In the genomic region with DNA sequence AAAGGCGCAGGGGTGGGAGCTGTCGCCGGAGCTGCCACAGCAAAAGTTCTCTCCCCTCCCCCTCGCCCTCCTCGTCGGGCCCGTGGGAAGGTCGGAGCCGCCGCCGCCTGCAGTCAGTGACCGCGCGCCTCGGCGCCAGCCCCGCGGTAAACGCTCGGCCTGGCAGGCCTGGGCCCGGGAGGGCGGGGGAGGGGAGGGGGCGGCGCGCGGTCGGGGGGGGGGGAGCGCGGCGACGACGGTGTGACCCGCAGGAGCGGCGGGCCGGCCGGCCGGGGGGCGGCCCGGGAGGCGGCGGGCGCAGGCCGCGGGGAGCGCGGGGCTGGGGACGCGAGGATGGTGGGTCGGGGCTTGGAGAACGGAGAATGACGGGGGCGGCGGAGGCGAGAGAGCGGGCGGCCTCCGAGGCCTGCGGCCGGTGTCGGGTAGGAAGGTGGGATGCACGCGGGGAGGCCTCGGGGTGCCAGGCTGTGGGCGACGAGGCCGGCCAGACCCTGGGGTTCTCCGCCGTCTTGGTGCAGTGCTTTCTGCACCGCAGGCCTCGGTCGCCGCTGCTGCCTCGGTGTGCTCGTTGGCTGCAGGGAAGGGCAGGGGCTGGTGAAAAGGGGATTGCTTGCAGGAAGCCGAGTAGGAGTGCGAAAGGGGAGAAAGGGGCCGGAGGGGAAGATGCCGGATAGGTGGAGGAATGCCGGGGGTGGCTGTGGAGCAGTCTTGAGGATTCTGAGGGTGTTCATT, we compare ENCODE assay signal across 8 mouse cellular contexts. TPM values are rescaled to one million over a fixed set of nuclear protein-coding genes. Genes with fewer than 3 reads are reported as not detected.
A peak's percentile ranks its signal among the peaks of the same experiment; 100 is the strongest.
DNase-seq lines count a peak whose midpoint lies in the region; ATAC-seq and TF ChIP-seq lines count a peak whose summit lies in the region.

No protein-coding gene starts in this region.

- no peak for TF ChIP-seq POLR2A in myocyte (IDR thresholded peaks at IDR 0.05; ENCODE audit: insufficient read length, low read depth)

- intact Hi-C loops in gastrocnemius, postnatal 14 days (cut with DNase I; ENCODE audit: low total_unique reads) = no loop called here

- peaks cover 49% of the 10 kb centered on the region for H3K79me2 ChIP-seq in myocyte (ENCODE audit: control insufficient read depth, insufficient read depth)

- peak overlapping the region; percentile 97 for H3K27ac ChIP-seq in intestine, embryonic 16.5 days (ENCODE audit: low read length)
- H3K27ac ChIP-seq in stomach, embryonic 14.5 days (ENCODE audit: low read length) = peak overlapping the region; percentile 92

- peaks cover 15% of the 10 kb centered on the region for H3K4me1 ChIP-seq in intestine, embryonic 16.5 days (ENCODE audit: control insufficient read depth, insufficient read depth, low read length)
- H3K4me1 ChIP-seq in stomach, embryonic 14.5 days (ENCODE audit: control insufficient read depth, insufficient read depth, low read length) = peaks cover 10% of the 10 kb centered on the region; the same call in 1 of the 2 replicates

- H3K9ac ChIP-seq in intestine, embryonic 16.5 days (ENCODE audit: low read depth, low read length) = peak overlapping the region; percentile 97
- H3K9ac ChIP-seq in stomach, embryonic 14.5 days (replicated peaks; ENCODE audit: low read depth, low read length) = peak overlapping the region; percentile 94

- no peaks in the 10 kb centered on the region for H3K36me3 ChIP-seq in intestine, embryonic 16.5 days (ENCODE audit: control insufficient read depth, insufficient read depth, low read length)
- H3K36me3 ChIP-seq in myocyte (ENCODE audit: control insufficient read depth, insufficient read depth) = no peaks in the 10 kb centered on the region
- no peaks in the 10 kb centered on the region; the same call in 1 of the 2 replicates for H3K36me3 ChIP-seq in stomach, embryonic 14.5 days (ENCODE audit: control insufficient read depth, insufficient read depth, low read length)

- no peaks in the 10 kb centered on the region for H3K27me3 ChIP-seq in intestine, embryonic 16.5 days (replicated peaks; ENCODE audit: control insufficient read depth, insufficient read depth, low read length)
- no peaks in the 10 kb centered on the region for H3K27me3 ChIP-seq in myocyte (ENCODE audit: control insufficient read depth, insufficient read depth, insufficient read length)
- no peaks in the 10 kb centered on the region for H3K27me3 ChIP-seq in stomach, embryonic 14.5 days (ENCODE audit: control insufficient read depth, insufficient read depth, low read length)

- peak overlapping the region; percentile 71 for H3K4me2 ChIP-seq in intestine, embryonic 16.5 days (ENCODE audit: low read depth, low read length)
- peak overlapping the region; percentile 90 for H3K4me2 ChIP-seq in myocyte (ENCODE audit: low read depth)
- H3K4me2 ChIP-seq in stomach, embryonic 14.5 days (replicated peaks; ENCODE audit: low read depth, low read length) = peak overlapping the region; percentile 86

- ATAC-seq in intestine, embryonic 16.5 days = peak; percentile 79
- ATAC-seq in stomach, embryonic 14.5 days (ENCODE audit: insufficient number of reproducible peaks, insufficient read depth, low FRiP score, low read depth) = peak; percentile 78

- H3K9me3 ChIP-seq in intestine, embryonic 16.5 days (ENCODE audit: control insufficient read depth, low read length) = no peaks in the 10 kb centered on the region
- no peaks in the 10 kb centered on the region for H3K9me3 ChIP-seq in stomach, embryonic 14.5 days (ENCODE audit: control insufficient read depth, low read depth, low read length)

- H3K4me3 ChIP-seq in intestine, embryonic 16.5 days (ENCODE audit: low read length) = peak overlapping the region; percentile 95
- H3K4me3 ChIP-seq in myocyte = peak overlapping the region; percentile 47
- peak overlapping the region; percentile 90 for H3K4me3 ChIP-seq in stomach, embryonic 14.5 days (ENCODE audit: low read depth, low read length)

- peak; percentile 64 for DNase-seq in 3T3-L1 (ENCODE audit: low read depth, low spot score)
- peak; percentile 61 to 86 for DNase-seq in adrenal gland, adult (ENCODE audit: inconsistent age in 2 of 2, low spot score in 1 of 2)
- peak; percentile 60 for DNase-seq in embryo, embryonic 10.5 days (ENCODE audit: low spot score)
- DNase-seq in gastrocnemius, postnatal 14 days = peak; percentile 33
- peak; percentile 58 for DNase-seq in liver

- peak overlapping the region; percentile 95 for H3ac ChIP-seq in myocyte (ENCODE audit: control insufficient read depth, insufficient read length)

- WGBS in intestine, embryonic 16.5 days = 1% methylated on average over 35 of the region's 80 CpGs
- under 1% methylated on average over 40 of the region's 80 CpGs for WGBS in stomach, embryonic 14.5 days

TF ChIP-seq in myocyte, 11 proteins besides CTCF, POLR2A, EP300 and RAD21:
- no peak for TF ChIP-seq MAX (IDR thresholded peaks at IDR 0.05; ENCODE audit: low read depth)
- no peak for TF ChIP-seq POLR2AphosphoS2 (IDR thresholded peaks at IDR 0.05; ENCODE audit: insufficient read length, low read depth)
- TF ChIP-seq E2F4 (IDR thresholded peaks at IDR 0.05; ENCODE audit: insufficient read depth) = no peak
- no peak for TF ChIP-seq MYOG (IDR thresholded peaks at IDR 0.05; ENCODE audit: control insufficient read depth in 1 of 3, insufficient read depth in 1 of 3, insufficient read length in 2 of 3, low read depth in 2 of 3)
- no peak for TF ChIP-seq CEBPB (IDR thresholded peaks at IDR 0.05; ENCODE audit: insufficient read depth, poor library complexity, severe bottlenecking)
- no peak for TF ChIP-seq REST (IDR thresholded peaks at IDR 0.05; ENCODE audit: insufficient read depth, insufficient read length)
- no peak for TF ChIP-seq MYOD1 (IDR thresholded peaks at IDR 0.05; ENCODE audit: control insufficient read depth in 1 of 3, insufficient read length in 2 of 3, low read depth in 2 of 3)
- no peak for TF ChIP-seq USF1 (IDR thresholded peaks at IDR 0.05; ENCODE audit: low read depth)
- TF ChIP-seq TCF12 (IDR thresholded peaks at IDR 0.05; ENCODE audit: insufficient read depth, poor library complexity, severe bottlenecking) = no peak
- no peak for TF ChIP-seq TCF3 (IDR thresholded peaks at IDR 0.05; ENCODE audit: insufficient read length, low read depth)
- TF ChIP-seq SRF (IDR thresholded peaks at IDR 0.05; ENCODE audit: control insufficient read depth, insufficient read length, low read depth) = no peak

RNA-seq across cellular contexts. Expression of gene Zfp148, which starts 0.4 kb away (rescaled TPM):
- total RNA-seq in gastrocnemius, postnatal 14 days (2021) = 10 to 100 TPM; 19.5 to 21.1 TPM
- polyA plus RNA-seq in intestine, embryonic 16.5 days (2015; fragmentation: Nextera tagmentation; extraction: Ambion mirVana) = 39.1 and 39.9 TPM in 2 replicates
- polyA plus RNA-seq in myocyte (2012; fragmentation: generic; extraction: Trizol) = 7.9 TPM
- polyA plus RNA-seq in stomach, embryonic 14.5 days (2014; fragmentation: Nextera tagmentation; extraction: Ambion mirVana) = 55.1 and 60.2 TPM in 2 replicates

Comparison
In these comparisons a context has a peak if more than half of its experiments do, and no peak if none do; other contexts are left out.
1. Peak in every context shown above with its lines: DNase-seq, ATAC-seq, H3K4me3 ChIP-seq and H3K27ac ChIP-seq.